Mouse (Mus musculus): ENCODE results near the gene Mvd.

The Mvd gene

GRCm38 (mm10) chr8:122454409-122454808 lies 11.2 kb upstream of the Mvd start:
- DNase-seq = no peak

- DNase-seq = no peak
Measured at GRCm38 (mm10) chr8:122452154-122452553, 8.9 kb upstream of the Mvd start.

- DNase-seq = no peak
Measured at GRCm38 (mm10) chr8:122451161-122451703, 8.0 kb upstream of the Mvd start.

- DNase-seq = no peak
Measured at GRCm38 (mm10) chr8:122445203-122445602, 2.0 kb upstream of the Mvd start.

- DNase-seq = peak; percentile 91
Measured at GRCm38 (mm10) chr8:122444058-122444748, 981 bp upstream of the Mvd start.

- no peak for DNase-seq
Measured at GRCm38 (mm10) chr8:122442781-122443180, 441 bp downstream of the Mvd start.

GRCm38 (mm10) chr8:122442356-122442755 lies 866 bp downstream of the Mvd start:
- no peak for DNase-seq

- DNase-seq = no peak
Measured at GRCm38 (mm10) chr8:122441326-122441725, 1.9 kb downstream of the Mvd start.

- DNase-seq = no peak
Measured at GRCm38 (mm10) chr8:122439336-122439735, 3.9 kb downstream of the Mvd start.

- DNase-seq = no peak
Measured at GRCm38 (mm10) chr8:122437708-122438331, 5.4 kb downstream of the Mvd start.

GRCm38 (mm10) chr8:122436586-122437125 lies 6.6 kb downstream of the Mvd start:
- DNase-seq = no peak

- DNase-seq = no peak
Measured at GRCm38 (mm10) chr8:122436146-122436545, 7.1 kb downstream of the Mvd start.

GRCm38 (mm10) chr8:122435375-122435774 lies 7.8 kb downstream of the Mvd start:
- DNase-seq = no peak

GRCm38 (mm10) chr8:122433269-122433905 lies 9.8 kb downstream of the Mvd start:
- DNase-seq = no peak

- peak; percentile 88 for DNase-seq
Measured at GRCm38 (mm10) chr8:122432443-122433268, 10.6 kb downstream of the Mvd start, which contains the start of gene Cyba. TSS of gene Cyba (minus strand) at chr8:122432930.

GRCm38 (mm10) chr8:122431694-122432442 lies 11.4 kb downstream of the Mvd start:
- peak; percentile 48 for DNase-seq

GRCm38 (mm10) chr8:122430646-122431045 lies 12.6 kb downstream of the Mvd start:
- DNase-seq = peak; percentile 69

GRCm38 (mm10) chr8:122430058-122430636 lies 13.1 kb downstream of the Mvd start:
- no peak for DNase-seq

GRCm38 (mm10) chr8:122428163-122428562 lies 15.1 kb downstream of the Mvd start:
- DNase-seq = no peak

- no peak for DNase-seq
Measured at GRCm38 (mm10) chr8:122427607-122428006, 15.6 kb downstream of the Mvd start.

- no peak for DNase-seq
Measured at GRCm38 (mm10) chr8:122426145-122426544, 17.1 kb downstream of the Mvd start.

All from kidney, postnatal 14 days (tissue).